Mouse (Mus musculus) liver, embryonic 11.5 days (tissue): ENCODE measurements around the gene Adamts3. TPM values are rescaled to one million over a fixed set of nuclear protein-coding genes. Genes with fewer than 3 reads are reported as not detected.

Experiments
- ATAC-seq: fragments of 200-750 bp; cut with Nextera tagmentation; replicated peaks from 2 replicates; pipeline ENCODE4 v1.8.0; 2017; ENCODE audit warnings: moderate number of reproducible peaks, mild to moderate bottlenecking, moderate TSS enrichment, moderate library complexity; ENCODE audit not compliant: low FRiP score
- DNase-seq: peaks from one replicate; pipeline ENCODE4 v3.0.0-alpha.2; 2017; ENCODE audit warnings: low spot score
- H3K27ac ChIP-seq: fragments of 300-500 bp; sonication (generic); 2 replicates; pipeline ENCODE4 v1.5.1; 2014; ENCODE audit warnings: mild to moderate bottlenecking, low read depth, low read length, control low read depth
- H3K27me3 ChIP-seq: fragments of 300-500 bp; sonication (generic); replicated peaks from 2 replicates; pipeline ENCODE4 v1.6.1; 2014; ENCODE audit warnings: low read length, mixed read lengths; ENCODE audit not compliant: control insufficient read depth, insufficient read depth
- H3K36me3 ChIP-seq: fragments of 300-500 bp; sonication (generic); 2 replicates; pipeline ENCODE4 v1.6.1; 2014; ENCODE audit warnings: mild to moderate bottlenecking, low read length, moderate library complexity, mixed read lengths; ENCODE audit not compliant: control insufficient read depth, insufficient read depth
- H3K4me1 ChIP-seq: fragments of 300-500 bp; sonication (generic); replicated peaks from 2 replicates; pipeline ENCODE4 v1.6.1; 2014; ENCODE audit warnings: low read length, mixed read lengths; ENCODE audit not compliant: control insufficient read depth, insufficient read depth
- H3K4me2 ChIP-seq: fragments of 300-500 bp; sonication (generic); 2 replicates; pipeline ENCODE4 v1.6.1; 2014; ENCODE audit warnings: mild to moderate bottlenecking, control low read depth, moderate library complexity
- H3K4me3 ChIP-seq: fragments of 300-500 bp; sonication (generic); 2 replicates; pipeline ENCODE4 v1.5.1; 2014; ENCODE audit warnings: low read depth, low read length, control low read depth
- H3K9ac ChIP-seq: fragments of 300-500 bp; sonication (generic); 2 replicates; pipeline ENCODE4 v1.6.1; 2014; ENCODE audit warnings: low read depth, low read length, control low read depth
- H3K9me3 ChIP-seq: fragments of 300-500 bp; sonication (generic); 2 replicates; pipeline ENCODE4 v1.6.1; 2016; ENCODE audit warnings: low read length, inconsistent platforms, mixed read lengths; ENCODE audit not compliant: control insufficient read depth
- WGBS: fragments of 180-500 bp; shearing (Covaris S2); extraction: QIAGEN DNeasy Blood & Tissue Kit; methylation state at CpG from one replicate; pipeline ENCODE4 v1.1.7; 2014; 5-methylcytosine and 5-hydroxymethylcytosine counted together
- polyA plus RNA-seq: library from polyadenylated mRNA; unstranded; fragments of >200 nt; fragmentation: Nextera tagmentation; extraction: Ambion mirVana; gene quantifications from 2 replicates; pipeline ENCODE4 v1.2.1, GENCODE M21; 2014

Gene Adamts3
- polyA plus RNA-seq: 4.7 and 5.0 TPM in 2 replicates

DNA sequence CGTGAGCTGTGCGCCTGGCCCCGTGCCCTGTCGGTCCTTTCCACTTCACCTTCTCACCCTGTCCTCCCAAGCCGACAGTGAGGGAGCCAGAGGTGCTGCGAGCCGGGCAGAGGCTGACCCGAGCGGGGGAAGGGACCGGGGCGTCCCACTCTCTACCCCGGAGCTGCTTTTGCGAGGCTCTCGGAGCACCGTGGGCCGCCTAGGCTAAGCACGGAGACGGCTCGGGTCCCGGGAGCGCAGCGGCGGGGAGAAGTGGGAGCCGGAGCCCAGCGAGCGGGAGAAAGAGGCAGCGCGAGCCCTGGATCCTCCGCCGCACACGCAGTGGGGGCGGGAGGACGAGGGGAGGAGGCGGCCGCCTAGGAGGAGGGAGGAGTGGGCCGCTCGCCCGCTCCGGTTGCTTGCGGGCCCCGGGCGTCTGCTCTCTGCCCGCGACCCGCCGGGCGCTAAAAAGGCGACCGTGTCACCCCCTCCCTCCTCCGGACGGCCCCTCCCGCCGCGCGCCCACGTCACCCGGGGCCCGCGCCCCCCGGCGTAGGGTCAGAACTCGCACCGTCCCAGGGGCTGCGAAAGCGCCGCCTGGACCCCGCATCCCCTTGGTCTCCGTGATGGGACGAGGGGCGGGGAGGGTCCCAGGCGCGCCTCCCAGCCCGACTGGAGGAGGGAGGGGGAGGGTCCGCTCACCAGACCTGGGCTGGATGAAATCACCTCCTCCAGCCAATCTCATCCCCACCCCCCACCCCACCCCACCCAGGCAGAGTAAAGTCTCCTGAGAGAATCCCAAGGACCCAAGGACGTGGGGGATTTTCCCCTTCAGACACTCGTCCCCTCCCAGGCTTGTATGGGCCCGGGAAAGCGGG is at the start of gene Adamts3:
Adamts3 (minus strand) TSS at position 284 of the 857 bp plus-strand sequence.
- Histone ChIP-seq H3K27me3 (no peaks in the 10 kb centered on the region), H3K4me2 (peak within 1 kb of the TSS; percentile 94), H3K36me3 (no peaks in the 10 kb centered on the region), H3K4me1 (peaks cover 13% of the 10 kb centered on the region), H3K9ac (peak within 1 kb of the TSS; percentile 83), H3K27ac (peak within 1 kb of the TSS; percentile 82), H3K4me3 (peak within 1 kb of the TSS; percentile 75), H3K9me3 (no peaks in the 10 kb centered on the region)
- ATAC-seq (peak; percentile 71), DNase-seq (peak; percentile 76)
- under 1% methylated on average over 56 of the region's 78 CpGs for WGBS

DNA sequence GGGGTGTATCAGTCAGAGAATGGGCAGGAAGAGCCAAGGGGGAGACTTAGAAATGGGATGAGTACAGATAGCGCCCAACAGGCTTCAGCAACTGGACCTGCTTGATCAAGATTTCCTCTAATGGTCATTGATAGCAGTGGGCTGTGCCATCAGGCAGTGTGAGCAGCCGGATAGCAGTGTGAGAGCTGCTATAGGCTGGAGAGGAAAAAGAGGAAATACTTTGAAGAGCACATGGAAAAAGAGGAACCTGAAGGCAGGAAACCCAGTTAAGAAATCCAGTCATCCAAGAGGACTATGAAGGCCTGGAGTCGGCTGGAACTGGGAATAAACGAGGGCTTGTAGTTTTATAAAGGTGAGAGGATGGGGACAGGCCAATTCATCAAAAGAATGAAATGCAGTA is 48.4 kb upstream of the Adamts3 start:
- H3K27ac ChIP-seq: no peak overlapping the region
- no peak for ATAC-seq
- WGBS: 56% methylated on average over 4 of the region's 4 CpGs

DNA sequence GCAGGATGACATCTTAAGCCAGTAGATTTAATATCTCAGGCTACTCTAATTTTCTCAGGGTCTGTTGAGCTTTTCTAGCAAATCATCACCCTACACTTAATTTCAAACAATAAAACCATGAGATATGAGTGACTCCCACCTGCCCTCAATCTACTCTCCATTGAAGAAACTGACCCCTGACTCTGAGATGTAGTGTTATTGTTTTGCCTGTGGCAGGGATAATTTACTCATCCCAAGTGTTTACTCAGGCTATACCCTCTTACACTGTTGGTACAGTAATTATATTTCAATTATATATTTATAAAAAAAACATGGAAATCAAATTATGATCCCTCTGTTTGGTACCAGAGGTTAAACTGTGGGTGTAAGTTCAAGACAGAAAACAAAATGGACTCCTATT is 29.2 kb upstream of the Adamts3 start:
- Histone ChIP-seq H3K4me2 (no peak overlapping the region), H3K27me3 (no peaks in the 10 kb centered on the region)
- DNase-seq: no peak

More for the DNA sequence above, 48.4 kb upstream of the Adamts3 start:
- Histone ChIP-seq H3K9me3 (no peaks in the 10 kb centered on the region), H3K36me3 (no peaks in the 10 kb centered on the region), H3K4me3 (no peak overlapping the region), H3K9ac (no peak overlapping the region), H3K4me1 (no peaks in the 10 kb centered on the region), H3K27me3 (no peaks in the 10 kb centered on the region), H3K4me2 (no peak overlapping the region)
- no peak for DNase-seq

DNA sequence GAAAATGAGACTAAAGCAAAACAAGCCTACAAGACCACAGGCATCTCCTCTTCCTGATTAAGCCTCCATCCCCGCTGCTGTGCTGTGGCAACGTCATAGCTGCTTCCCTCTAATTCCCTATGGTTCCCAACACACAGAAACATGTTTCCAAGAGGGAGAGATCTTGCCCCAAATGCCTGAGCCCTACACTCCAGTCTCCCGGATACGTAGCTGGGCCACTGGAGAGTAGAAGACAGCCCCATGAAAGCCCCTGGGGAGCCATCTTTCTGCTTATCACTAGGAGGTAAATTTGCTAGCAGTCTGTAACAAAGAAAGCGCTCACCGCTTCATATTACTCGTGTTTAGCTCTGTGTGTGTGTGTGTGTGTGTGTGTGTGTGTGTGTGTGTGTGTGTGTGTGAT is 28.8 kb upstream of the Adamts3 start:
- ATAC-seq (no peak), DNase-seq (no peak)
- no peak overlapping the region for H3K4me2 ChIP-seq
- H3K27me3 ChIP-seq: no peaks in the 10 kb centered on the region
- H3K36me3 ChIP-seq: no peaks in the 10 kb centered on the region
- H3K27ac ChIP-seq: no peak overlapping the region
- no peaks in the 10 kb centered on the region for H3K4me1 ChIP-seq
- no peaks in the 10 kb centered on the region for H3K9me3 ChIP-seq
- no peak overlapping the region for H3K9ac ChIP-seq
- WGBS: 77% methylated on average over 7 of the region's 7 CpGs
- H3K4me3 ChIP-seq: no peak overlapping the region

More for the DNA sequence above, 29.2 kb upstream of the Adamts3 start:
- no peak overlapping the region for H3K9ac ChIP-seq
- H3K27ac ChIP-seq: no peak overlapping the region
- H3K9me3 ChIP-seq: no peaks in the 10 kb centered on the region
- no peaks in the 10 kb centered on the region for H3K36me3 ChIP-seq
- ATAC-seq: no peak
- H3K4me1 ChIP-seq: no peaks in the 10 kb centered on the region
- no peak overlapping the region for H3K4me3 ChIP-seq

DNA sequence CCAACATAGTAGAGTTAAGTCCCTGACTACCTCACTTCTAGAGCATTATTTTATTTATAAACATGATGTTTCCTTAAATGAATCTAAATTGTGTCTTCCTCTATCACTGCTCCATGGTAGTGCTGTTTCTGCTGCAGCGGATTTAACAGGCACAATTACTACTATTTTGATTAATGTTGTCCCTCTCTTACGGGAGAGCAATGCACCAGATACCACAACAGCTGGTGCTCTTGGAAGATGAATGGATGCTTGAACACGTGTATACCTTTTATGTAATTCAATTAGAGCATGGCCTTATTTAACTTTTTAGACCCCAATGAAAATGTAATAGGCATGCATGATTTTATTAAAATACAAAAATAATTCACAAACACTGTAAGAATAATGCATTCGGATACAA is 28.4 kb upstream of the Adamts3 start:
- no peak overlapping the region for H3K4me2 ChIP-seq
- WGBS: 80% methylated on average over 4 of the region's 4 CpGs
- H3K36me3 ChIP-seq: no peaks in the 10 kb centered on the region
- ATAC-seq: no peak
- no peak overlapping the region for H3K4me3 ChIP-seq
- H3K9me3 ChIP-seq: no peaks in the 10 kb centered on the region
- no peak for DNase-seq
- H3K27ac ChIP-seq: no peak overlapping the region
- H3K9ac ChIP-seq: no peak overlapping the region
- H3K4me1 ChIP-seq: no peaks in the 10 kb centered on the region
- no peaks in the 10 kb centered on the region for H3K27me3 ChIP-seq

DNA sequence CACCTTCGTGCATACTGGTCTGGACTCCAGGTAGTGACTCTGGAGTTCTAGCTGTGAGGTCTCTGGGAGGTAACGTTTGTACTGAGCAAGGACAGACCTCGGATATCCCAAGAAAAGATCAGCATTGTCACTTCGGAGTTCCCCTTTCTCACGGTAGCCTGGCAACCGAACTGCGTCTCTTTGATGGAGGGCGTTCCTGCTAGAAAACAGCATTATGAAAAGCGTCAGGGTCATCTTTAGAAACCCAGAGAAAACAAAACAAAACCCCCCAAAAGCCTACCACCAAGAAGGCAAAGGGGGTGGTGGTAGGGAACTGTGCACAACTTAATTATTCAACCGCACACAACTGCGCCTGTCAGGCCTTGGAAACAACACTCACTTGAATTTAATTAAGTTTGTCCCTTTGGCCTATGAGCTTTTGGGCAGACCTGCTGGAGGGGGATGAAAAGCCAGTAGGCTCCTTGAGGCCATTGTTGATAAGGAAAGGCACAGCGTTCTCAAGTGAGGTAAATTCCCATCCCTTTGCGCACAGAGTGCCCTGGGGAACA is 23.8 kb upstream of the Adamts3 start:
- no peak overlapping the region for H3K27ac ChIP-seq
- H3K9me3 ChIP-seq: no peaks in the 10 kb centered on the region
- no peaks in the 10 kb centered on the region for H3K4me1 ChIP-seq
- DNase-seq (no peak), ATAC-seq (no peak)
- H3K27me3 ChIP-seq: no peaks in the 10 kb centered on the region
- no peaks in the 10 kb centered on the region for H3K36me3 ChIP-seq
- H3K4me3 ChIP-seq: no peak overlapping the region
- H3K9ac ChIP-seq: no peak overlapping the region
- no peak overlapping the region for H3K4me2 ChIP-seq
- WGBS: 75% methylated on average over 13 of the region's 13 CpGs

DNA sequence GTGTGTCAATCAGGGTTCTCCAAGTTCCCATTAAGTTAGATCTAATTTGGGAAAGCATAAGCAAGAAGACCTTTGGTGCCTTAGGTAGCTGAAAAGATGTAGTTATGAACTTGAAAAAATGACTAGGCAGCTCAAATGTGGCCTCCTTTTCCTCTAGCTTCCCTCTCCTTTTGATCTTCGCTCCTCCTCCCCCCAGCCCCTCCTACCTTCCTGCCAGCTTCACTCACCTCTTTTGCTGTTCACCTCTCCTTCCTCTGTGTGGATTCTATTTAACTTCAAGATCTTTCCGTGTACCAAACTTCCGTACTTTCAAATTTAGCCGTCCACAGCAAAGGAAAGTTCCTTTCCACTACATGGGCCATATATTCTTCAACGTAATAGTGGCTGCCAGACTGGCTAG is 17.9 kb upstream of the Adamts3 start:
- ATAC-seq (no peak), DNase-seq (no peak)
- H3K27ac ChIP-seq: no peak overlapping the region
- no peaks in the 10 kb centered on the region for H3K4me1 ChIP-seq
- no peaks in the 10 kb centered on the region for H3K27me3 ChIP-seq
- no peaks in the 10 kb centered on the region for H3K9me3 ChIP-seq
- no peak overlapping the region for H3K4me2 ChIP-seq
- 80% methylated on average over 5 of the region's 5 CpGs for WGBS
- H3K4me3 ChIP-seq: no peak overlapping the region
- no peak overlapping the region for H3K9ac ChIP-seq
- no peaks in the 10 kb centered on the region for H3K36me3 ChIP-seq

DNA sequence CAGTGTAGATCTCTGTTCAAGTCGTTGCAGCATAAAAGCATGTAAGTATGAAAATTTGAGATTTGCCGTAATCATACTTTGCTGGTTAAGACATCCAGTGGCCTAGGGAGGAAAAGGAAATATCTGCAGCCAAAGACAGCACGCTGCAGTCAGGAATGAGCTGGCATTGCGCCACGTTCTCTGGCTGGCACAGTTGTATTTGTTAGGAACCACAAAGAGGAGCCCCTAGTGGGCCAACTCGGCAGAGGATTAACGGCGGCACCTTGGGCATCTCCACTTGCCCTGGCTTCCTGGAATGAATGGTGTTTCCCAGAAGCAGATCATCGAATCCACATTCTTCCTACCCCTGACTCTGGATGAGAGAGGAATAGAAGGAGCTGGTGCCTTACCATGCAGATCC is 14.4 kb upstream of the Adamts3 start:
- DNase-seq (no peak), ATAC-seq (no peak)
- Histone ChIP-seq H3K4me2 (no peak overlapping the region), H3K9ac (no peak overlapping the region), H3K27ac (no peak overlapping the region), H3K4me3 (no peak overlapping the region), H3K9me3 (no peaks in the 10 kb centered on the region), H3K27me3 (no peaks in the 10 kb centered on the region), H3K36me3 (no peaks in the 10 kb centered on the region), H3K4me1 (no peaks in the 10 kb centered on the region)
- WGBS: 72% methylated on average over 9 of the region's 9 CpGs

DNA sequence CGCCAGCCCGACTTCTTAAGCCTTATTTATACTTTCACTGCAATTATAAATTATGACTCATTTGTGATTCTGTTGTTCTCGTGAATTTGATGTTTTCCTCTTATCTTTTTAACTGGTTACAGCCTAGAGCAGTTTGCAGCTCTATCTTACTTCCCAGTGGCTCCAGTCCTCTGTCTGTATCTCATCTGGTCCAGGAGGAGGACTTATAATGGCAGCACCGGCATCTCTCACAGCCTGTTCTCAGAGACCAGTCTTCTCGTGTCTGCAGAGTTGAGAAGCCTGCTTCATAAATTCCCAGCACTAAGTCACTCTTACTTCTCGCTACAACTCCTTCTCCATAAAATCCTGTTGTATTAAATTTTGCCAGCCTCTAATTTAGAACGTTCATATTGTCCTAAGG is 12.4 kb upstream of the Adamts3 start:
- no peaks in the 10 kb centered on the region for H3K4me1 ChIP-seq
- no peak overlapping the region for H3K9ac ChIP-seq
- no peaks in the 10 kb centered on the region for H3K27me3 ChIP-seq
- DNase-seq: no peak
- no peaks in the 10 kb centered on the region for H3K36me3 ChIP-seq
- H3K4me2 ChIP-seq: no peak overlapping the region
- WGBS: 63% methylated on average over 7 of the region's 7 CpGs
- no peak for ATAC-seq
- no peaks in the 10 kb centered on the region for H3K9me3 ChIP-seq
- H3K4me3 ChIP-seq: no peak overlapping the region
- no peak overlapping the region for H3K27ac ChIP-seq
